Mouse (Mus musculus) left cerebral cortex, postnatal 25 days (tissue): ENCODE measurements at regions not wholly inside any gene's neighbourhood (a gene's known extent, or its start where the extent isn't known, plus 50 kb on each side); places are given as distances from the start of the nearest gene placed in this dataset.
"Not testable (repeated sequence)": the region's sequence is repeated elsewhere in the genome, so short reads cannot be mapped to it uniquely, and the experiment has no call there.

Experiments used
- DNase-seq, 2 experiments: peaks; one replicate each; pipeline ENCODE4 v3.0.0; 2022; ENCODE audit warnings: low spot score in 2 of 2, mixed read lengths in 1 of 2
- intact Hi-C: fragments of 180-260 bp; cut with DNase I; formaldehyde crosslinking; loops from one replicate; pipeline ENCODE4 v1.15.1; 2025

- intact Hi-C loops = no loop called here
Observed at GRCm38 (mm10) chr13:99128979-99129378, 55.6 kb upstream of the Zfp366 start.

GRCm38 (mm10) chr13:99128284-99128691, 56.3 kb upstream of the Zfp366 start:
- intact Hi-C loops = no loop called here

More at GRCm38 (mm10) chr13:99128979-99129378, 55.6 kb upstream of the Zfp366 start:
- DNase-seq = no peak

DNA sequence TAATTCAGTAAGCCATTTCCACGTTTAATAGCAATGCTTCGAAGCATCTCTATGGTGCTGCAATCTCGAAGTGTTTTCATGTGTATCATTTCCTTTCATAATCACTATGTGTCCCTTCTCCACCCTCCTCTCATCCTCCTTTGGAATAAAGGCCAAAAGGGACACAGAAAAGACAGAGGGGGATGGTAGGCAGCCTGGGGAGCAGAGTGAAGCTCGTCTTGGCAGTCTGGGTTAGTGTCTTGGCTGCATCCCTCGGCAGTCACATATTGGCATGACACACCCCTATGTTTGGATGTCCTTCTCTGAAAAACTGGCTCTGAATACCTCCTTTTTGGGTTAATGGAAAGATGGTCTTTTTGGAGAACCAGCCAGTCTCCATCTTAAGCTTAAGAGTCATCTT, 56.9 kb upstream of the Zfp366 start:
- no peak for DNase-seq
- intact Hi-C loops = no loop called here

More at GRCm38 (mm10) chr13:99128284-99128691, 56.3 kb upstream of the Zfp366 start:
- no peak for DNase-seq

GRCm38 (mm10) chr13:99126971-99127370, 57.7 kb upstream of the Zfp366 start:
- intact Hi-C loops, DNase-seq: not testable (repeated sequence)

- no peak for DNase-seq
- intact Hi-C loops = no loop called here
Observed at GRCm38 (mm10) chr13:99126538-99126937, 58.1 kb upstream of the Zfp366 start.

DNA sequence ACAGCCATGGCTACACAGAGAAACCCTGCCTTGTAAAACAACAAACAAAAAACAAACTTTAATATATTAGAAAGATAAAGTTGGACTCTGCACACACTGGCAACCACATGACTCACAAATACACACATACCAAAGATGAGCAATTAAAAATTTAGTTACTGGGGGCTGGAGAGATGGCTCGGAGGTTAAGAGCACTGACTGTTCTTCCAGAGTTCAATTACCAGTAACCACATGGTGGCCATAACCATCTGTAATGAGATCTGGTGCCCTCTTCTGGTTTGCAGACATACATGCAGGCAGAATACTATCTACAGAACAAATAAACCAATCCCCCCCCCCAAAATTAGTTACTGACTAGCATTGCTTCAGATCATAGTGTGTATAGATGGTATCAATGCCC, 58.7 kb upstream of the Zfp366 start:
- DNase-seq = no peak
- intact Hi-C loops = no loop called here

DNA sequence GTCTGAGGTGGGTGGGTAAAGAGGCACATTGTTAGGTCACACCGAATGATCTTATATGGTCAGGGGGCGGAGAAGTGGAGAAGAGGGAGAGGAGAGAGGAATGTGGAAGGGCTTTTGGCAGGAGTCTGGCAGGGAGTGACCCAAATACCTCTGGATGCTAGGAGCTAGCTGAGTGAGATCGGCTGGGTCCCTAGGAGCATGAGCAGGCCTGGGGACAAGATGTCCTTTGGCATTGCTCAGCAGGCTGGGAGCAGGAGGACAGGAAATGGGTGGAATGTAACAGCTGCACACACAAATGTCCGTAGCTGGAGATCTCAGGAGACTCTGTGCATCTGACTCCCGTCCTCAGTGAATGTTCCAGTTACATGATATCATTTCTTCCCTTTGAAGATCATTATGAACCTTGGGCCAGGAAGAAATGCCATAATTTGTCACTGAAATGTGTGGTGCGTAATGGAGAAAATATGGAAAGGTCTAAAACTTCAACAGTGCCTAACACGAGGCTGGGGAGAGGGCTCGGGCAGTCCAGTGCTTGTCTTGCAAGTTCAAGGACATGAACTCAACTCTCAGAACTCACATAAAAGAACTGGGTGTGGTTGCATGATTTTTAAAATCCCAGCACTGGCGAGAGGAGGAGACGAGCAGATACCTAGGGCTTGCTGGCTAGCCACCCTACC, 59.6 kb upstream of the Zfp366 start:
- peak in 1 of 2 experiments; percentile 20 for DNase-seq
- intact Hi-C loops = no loop called here

- intact Hi-C loops = no loop called here
- DNase-seq = no peak
Observed at GRCm38 (mm10) chr13:99124141-99124540, 60.5 kb upstream of the Zfp366 start.

DNA sequence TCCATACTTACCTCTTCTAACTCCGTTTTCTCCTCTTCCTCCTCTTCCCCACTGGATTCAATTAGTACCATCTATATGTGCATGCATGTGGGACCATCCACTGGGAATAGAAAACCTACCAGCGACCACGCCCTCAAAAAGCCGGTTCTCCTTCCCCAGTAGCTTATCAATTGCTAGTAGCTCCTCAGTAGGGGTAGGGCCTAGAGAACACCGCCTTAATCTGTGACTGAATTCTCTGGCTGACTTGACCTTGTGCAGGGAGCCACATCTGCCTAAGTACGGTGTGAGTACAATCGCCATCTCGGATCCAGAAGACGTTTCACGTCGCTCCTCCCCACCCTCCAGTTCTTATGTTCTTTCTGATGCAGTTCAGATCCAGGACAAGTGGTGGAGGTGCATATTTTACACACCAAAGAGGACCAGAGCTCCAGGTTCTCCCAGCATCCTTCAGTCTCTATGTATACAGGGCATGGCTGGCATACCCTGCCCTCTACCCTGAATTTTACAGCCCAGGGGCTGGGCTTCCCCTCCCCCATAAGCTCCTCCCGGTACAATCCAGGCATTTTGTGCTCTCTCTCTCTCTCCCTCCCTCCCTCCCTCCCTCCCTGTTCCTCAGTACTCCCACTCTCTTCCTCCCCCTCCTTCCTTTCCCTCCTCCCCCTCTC, 61.0 kb upstream of the Zfp366 start:
- intact Hi-C loops = no loop called here
- DNase-seq = no peak

DNA sequence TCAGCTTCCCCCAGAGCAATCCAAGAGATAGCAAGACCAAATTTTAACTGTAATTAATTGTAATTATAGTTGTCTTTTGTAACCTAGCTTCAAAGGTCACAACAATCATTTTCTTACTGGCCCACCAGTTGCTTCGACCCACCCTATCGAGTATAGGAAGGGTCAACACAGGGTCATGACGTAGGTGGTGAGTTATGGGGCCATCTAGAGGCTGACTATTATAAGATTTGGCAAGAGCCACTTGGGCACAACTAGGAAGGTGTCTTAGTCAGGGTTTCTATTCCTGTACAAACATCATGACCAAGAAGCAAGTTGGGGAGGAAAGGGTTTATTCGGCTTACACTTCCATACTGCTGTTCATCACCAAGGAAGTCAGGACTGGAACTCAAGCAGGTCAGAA, 62.1 kb upstream of the Zfp366 start:
- intact Hi-C loops, DNase-seq: not testable (repeated sequence)

- intact Hi-C loops = no loop called here
- no peak for DNase-seq
Observed at GRCm38 (mm10) chr13:99121096-99121495, 63.5 kb upstream of the Zfp366 start.

DNA sequence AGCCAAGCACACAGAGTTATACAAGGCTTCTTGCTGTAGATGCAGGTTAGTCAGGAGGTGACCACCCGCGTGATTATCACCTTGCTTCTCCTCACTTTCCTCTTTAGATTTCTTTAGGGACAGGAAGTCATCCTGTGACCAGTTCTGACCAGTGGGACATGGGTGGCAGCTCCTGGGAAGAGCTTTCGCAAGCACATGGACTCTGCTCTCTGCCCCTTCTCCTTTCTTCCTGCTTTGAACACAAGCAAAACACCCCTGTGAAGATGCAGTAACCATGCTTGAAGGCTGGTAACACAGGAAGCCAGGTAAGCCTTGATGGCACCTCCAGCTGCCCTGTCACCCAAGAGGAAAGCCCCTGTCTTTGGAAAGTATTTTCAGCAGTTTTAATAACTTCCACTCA, 64.7 kb upstream of the Zfp366 start:
- no peak for DNase-seq
- intact Hi-C loops = no loop called here

- no peak for DNase-seq
- intact Hi-C loops = no loop called here
Observed at GRCm38 (mm10) chr13:99118901-99119300, 65.7 kb upstream of the Zfp366 start.

GRCm38 (mm10) chr13:99115541-99115940, 69.1 kb upstream of the Zfp366 start:
- intact Hi-C loops = no loop called here

GRCm38 (mm10) chr13:99114565-99114964, 70.1 kb upstream of the Zfp366 start:
- DNase-seq = no peak
- intact Hi-C loops = no loop called here

More at GRCm38 (mm10) chr13:99115541-99115940, 69.1 kb upstream of the Zfp366 start:
- DNase-seq = no peak

- no peak for DNase-seq
- intact Hi-C loops = no loop called here
Observed at GRCm38 (mm10) chr13:99111736-99112386, 72.8 kb upstream of the Zfp366 start.

DNA sequence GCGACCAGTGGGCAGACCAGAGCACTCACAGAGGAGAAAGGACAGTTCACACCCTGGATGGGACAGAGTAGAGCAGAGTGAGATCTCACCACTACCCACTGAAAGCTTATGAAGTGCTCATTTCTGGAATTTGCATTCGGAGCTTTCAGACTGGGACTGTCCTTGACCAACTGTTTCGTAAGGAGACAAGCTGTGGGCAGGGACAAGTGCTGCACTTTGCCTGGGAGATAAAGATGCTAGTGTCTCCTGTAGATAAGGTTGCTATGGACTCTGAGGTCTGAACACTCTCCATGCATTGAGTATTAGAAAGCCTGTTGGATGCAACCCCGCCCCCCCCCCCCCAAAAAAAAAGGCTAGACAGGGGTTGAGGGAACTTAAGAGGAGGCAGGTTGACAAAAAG, 76.6 kb upstream of the Zfp366 start:
- DNase-seq = no peak
- intact Hi-C loops = no loop called here

DNA sequence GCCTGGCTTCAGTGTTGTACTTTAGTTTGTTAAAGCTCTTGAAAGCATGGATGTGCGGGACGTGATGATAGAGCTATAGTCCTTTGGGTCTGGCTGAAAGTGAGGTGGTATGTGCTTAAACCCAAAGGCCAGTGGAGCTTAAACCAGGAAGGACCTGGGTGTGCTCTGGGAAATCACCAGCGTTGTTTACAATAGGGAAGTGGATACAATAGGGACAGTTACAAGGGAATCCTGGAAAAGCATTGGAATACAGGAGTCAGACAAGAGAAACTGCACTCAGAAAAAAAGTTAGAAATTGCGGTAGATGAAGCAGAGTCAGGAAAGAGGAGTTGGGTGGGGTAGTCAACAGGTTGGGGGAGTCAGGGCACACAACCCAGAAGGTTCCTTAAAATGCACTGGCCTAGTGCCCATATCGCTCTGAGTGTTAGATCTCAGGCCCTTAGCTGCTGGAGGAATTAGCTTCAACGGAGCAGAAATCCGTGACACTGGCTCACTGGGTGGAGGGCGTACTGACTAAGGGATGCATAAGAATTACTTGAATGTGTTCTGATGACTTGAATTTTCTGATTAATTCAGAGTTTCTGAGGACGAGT, 82.4 kb upstream of the Zfp366 start:
- intact Hi-C loops = loop anchor here (5.0 kb wide), 1 partner anchor 215 kb away; no protein-coding TSS in a partner anchor
- DNase-seq = no peak

DNA sequence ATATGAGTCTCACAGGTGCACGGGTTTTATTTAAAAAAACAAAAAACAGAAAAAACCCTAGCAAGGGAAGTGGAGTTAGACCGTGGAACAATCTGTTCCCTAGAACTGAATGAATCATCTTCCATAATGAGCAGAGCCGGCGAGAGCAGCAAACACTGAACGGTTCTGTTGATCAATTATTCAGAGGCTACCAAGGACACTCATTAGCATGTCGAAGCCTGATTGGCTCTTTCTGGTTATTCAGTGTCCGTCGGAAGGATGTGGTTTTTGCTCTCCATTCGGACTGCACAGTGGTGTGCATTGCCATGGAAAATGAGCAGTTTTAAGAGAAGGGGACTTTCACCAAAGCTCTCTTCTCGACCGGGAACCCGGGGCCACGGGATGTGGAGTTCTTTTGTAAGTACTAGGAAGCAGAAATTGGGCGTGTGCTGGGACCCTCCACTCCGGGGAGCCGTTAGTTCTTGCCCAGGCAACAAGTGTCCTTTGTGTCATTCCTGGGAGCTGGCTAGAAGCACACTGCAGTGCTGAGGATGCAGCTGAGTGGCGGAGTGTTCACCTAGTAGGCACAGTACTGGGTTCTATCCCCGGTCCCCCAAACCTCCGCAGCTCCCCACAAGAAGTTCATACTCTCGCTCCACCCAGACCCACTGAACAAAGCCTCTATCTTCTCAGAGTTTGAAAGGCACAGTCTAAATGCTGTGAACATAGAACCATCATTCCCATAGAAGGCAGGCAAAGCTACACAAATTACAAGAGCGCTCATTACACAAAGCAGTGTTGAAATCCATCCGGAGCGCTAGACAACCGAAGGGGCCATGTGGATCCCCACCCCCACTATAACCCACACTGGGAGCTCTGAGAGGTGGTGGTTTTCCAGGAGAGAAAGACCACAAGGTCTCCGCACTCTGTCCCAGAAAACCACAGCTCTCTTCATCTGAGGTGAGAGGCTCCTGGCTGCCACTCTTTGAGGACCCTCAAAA, 83.9 kb upstream of the Zfp366 start:
- intact Hi-C loops = loop anchor here (2.0 to 5.0 kb wide), 2 partner anchors 46 to 217 kb away; no protein-coding TSS in a partner anchor
- DNase-seq = peak; percentile 77 to 88
